Mouse (Mus musculus): ENCODE results near the gene Ak5. TPM values are rescaled to one million over a fixed set of nuclear protein-coding genes. Genes with fewer than 3 reads are reported as not detected.

Gene Ak5
- total and polyA plus RNA-seq, 2 experiments from 2014 or later = 14.6 to 27.2 TPM

DNA sequence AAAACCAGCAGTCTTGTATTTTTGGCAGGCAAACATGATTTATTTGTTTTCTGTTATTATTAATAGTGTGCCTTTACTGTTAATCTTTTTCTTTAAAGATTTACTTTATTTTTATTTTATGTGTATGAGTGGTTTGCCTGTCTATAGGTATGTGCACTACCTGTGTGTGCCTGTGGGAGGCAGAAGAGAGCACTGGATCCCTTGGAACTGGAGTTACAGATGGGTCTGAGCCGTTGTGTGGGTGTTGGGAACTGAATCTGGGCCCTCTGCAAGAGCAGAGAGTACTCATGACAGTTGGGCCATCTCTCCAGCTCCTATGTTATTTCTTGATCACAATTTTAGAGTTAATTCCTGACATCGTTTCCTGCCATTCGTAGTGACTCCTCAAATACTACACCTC lies 111.2 kb downstream of the Ak5 start:
- no peaks in the 10 kb centered on the region for H3K4me1 ChIP-seq (ENCODE audit: insufficient read depth)
- DNase-seq (no peak), ATAC-seq (no peak)
- 85% methylated on average over 3 of the region's 3 CpGs for WGBS
- no peaks in the 10 kb centered on the region for H3K27me3 ChIP-seq (ENCODE audit: insufficient read depth, low read length)
- no peaks in the 10 kb centered on the region for H3K36me3 ChIP-seq (ENCODE audit: insufficient read depth)
- no peaks in the 10 kb centered on the region for H3K9me3 ChIP-seq (ENCODE audit: low read length)
- H3K9ac ChIP-seq = no peak overlapping the region
- H3K27ac ChIP-seq (ENCODE audit: low read depth, low read length) = no peak overlapping the region
- TF ChIP-seq CTCF (IDR thresholded peaks at IDR 0.05; ENCODE audit: low read depth) = peak; percentile 43
- H3K4me3 ChIP-seq (ENCODE audit: low read depth, low read length) = no peak overlapping the region
- no peak overlapping the region for H3K4me2 ChIP-seq (ENCODE audit: low read depth)

DNA sequence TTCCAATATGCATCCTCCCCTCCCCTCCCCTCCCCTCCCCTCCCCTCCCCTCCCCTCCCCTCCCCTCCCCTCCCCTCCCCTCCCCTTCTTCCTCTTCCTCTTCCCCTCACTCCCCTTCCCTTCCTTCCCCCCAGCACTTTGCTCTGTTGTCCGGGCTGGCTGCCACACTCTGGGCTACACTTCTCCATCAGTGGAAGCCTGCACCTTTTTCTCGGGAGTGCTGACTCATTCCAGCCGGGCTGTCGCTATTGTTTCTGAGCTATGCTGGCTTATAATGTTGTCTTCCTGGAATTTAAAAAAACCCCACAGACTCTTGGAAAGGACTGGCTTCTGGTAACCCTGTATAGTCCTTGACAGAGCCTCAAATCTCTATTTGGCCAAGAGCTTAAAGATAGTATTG lies 111.7 kb downstream of the Ak5 start:
- no peaks in the 10 kb centered on the region for H3K4me1 ChIP-seq (ENCODE audit: insufficient read depth)
- H3K9ac ChIP-seq = no peak overlapping the region
- no peaks in the 10 kb centered on the region for H3K36me3 ChIP-seq (ENCODE audit: insufficient read depth)
- DNase-seq (no peak), ATAC-seq (no peak)
- H3K4me2 ChIP-seq (ENCODE audit: low read depth) = no peak overlapping the region
- TF ChIP-seq CTCF (IDR thresholded peaks at IDR 0.05; ENCODE audit: low read depth) = no peak
- H3K9me3 ChIP-seq (ENCODE audit: low read length) = no peaks in the 10 kb centered on the region
- WGBS = 62% methylated on average over 3 of the region's 4 CpGs
- H3K27me3 ChIP-seq (ENCODE audit: insufficient read depth, low read length) = no peaks in the 10 kb centered on the region
- no peak overlapping the region for H3K27ac ChIP-seq (ENCODE audit: low read depth, low read length)
- H3K4me3 ChIP-seq (ENCODE audit: low read depth, low read length) = no peak overlapping the region

DNA sequence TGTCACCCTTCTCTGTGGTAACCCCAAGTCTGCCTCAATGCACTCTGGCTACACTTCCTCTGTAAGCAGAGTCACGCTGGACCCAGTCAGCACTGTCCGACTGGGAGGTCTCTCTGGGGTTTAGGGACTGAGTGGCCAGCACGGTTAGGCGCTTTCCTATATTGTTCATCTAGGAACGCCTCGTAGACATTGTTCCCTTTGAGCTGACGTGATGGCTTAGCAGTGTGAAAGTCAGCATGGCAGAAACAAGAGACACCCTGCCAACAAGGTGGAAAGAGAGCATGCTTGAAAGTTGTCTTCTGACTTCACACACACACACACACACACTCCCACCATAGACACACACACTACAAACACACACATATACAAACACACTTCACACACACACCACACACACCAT lies 112.9 kb downstream of the Ak5 start:
- H3K9me3 ChIP-seq (ENCODE audit: low read length) = no peaks in the 10 kb centered on the region
- H3K4me3 ChIP-seq (ENCODE audit: low read depth, low read length) = no peak overlapping the region
- H3K36me3 ChIP-seq (ENCODE audit: insufficient read depth) = no peaks in the 10 kb centered on the region
- DNase-seq = no peak
- WGBS = 45% methylated on average over 7 of the region's 7 CpGs
- ATAC-seq = no peak
- H3K4me2 ChIP-seq (ENCODE audit: low read depth) = no peak overlapping the region
- no peak overlapping the region for H3K27ac ChIP-seq (ENCODE audit: low read depth, low read length)
- no peaks in the 10 kb centered on the region for H3K4me1 ChIP-seq (ENCODE audit: insufficient read depth)
- H3K27me3 ChIP-seq (ENCODE audit: insufficient read depth, low read length) = no peaks in the 10 kb centered on the region
- no peak overlapping the region for H3K9ac ChIP-seq
- no peak for TF ChIP-seq CTCF (IDR thresholded peaks at IDR 0.05; ENCODE audit: low read depth)

DNA sequence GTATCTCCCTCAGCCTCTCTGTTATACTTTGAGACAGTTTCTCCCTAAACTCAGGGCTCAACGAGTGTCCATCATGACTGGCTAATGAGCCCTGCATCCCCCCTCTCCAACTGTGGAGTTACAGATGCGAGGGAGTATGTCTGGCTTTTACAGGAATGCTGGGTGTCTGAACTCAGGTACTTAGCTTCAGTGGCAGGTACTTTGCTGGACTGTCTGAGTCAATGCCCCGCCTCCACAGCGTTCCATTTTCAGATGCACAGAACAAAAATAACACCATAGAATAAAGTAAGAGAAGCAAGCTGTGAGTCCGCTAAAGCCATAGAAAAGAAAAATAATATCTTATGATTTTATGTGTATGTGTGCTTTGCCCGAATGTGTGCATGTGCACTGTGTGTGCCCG lies 113.8 kb downstream of the Ak5 start:
- no peaks in the 10 kb centered on the region for H3K9me3 ChIP-seq (ENCODE audit: low read length)
- H3K4me2 ChIP-seq (ENCODE audit: low read depth) = no peak overlapping the region
- WGBS = 82% methylated on average over 7 of the region's 7 CpGs
- TF ChIP-seq CTCF (IDR thresholded peaks at IDR 0.05; ENCODE audit: low read depth) = no peak
- ATAC-seq (no peak), DNase-seq (no peak)
- no peak overlapping the region for H3K9ac ChIP-seq
- no peaks in the 10 kb centered on the region for H3K27me3 ChIP-seq (ENCODE audit: insufficient read depth, low read length)
- H3K27ac ChIP-seq (ENCODE audit: low read depth, low read length) = no peak overlapping the region
- H3K36me3 ChIP-seq (ENCODE audit: insufficient read depth) = no peaks in the 10 kb centered on the region
- H3K4me3 ChIP-seq (ENCODE audit: low read depth, low read length) = no peak overlapping the region
- no peaks in the 10 kb centered on the region for H3K4me1 ChIP-seq (ENCODE audit: insufficient read depth)

DNA sequence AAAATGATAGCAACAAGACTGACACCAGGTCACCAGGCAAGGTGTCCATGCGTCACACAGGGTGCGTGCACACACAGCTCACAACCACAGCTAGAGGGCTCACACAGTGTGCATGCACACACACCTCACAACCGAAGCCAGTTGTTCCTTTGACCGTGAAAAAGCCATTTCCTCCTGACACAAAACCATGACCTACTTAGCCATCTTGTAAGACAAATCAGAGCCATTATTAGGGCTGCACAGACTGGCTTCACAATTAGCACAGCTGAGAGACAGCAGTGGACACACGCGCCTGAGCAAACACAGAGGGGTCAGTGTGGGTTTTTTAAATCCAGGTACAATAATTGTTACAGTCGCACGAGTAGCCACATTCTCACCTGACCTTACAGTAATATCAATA lies 115.5 kb downstream of the Ak5 start:
- Histone ChIP-seq H3K4me3 (ENCODE audit: low read depth, low read length) (no peak overlapping the region), H3K27ac (ENCODE audit: low read depth, low read length) (no peak overlapping the region), H3K9ac (no peak overlapping the region), H3K36me3 (ENCODE audit: insufficient read depth) (no peaks in the 10 kb centered on the region), H3K4me2 (ENCODE audit: low read depth) (no peak overlapping the region), H3K27me3 (ENCODE audit: insufficient read depth, low read length) (no peaks in the 10 kb centered on the region), H3K4me1 (ENCODE audit: insufficient read depth) (no peaks in the 10 kb centered on the region), H3K9me3 (ENCODE audit: low read length) (no peaks in the 10 kb centered on the region)
- no peak for DNase-seq
- WGBS = 81% methylated on average over 8 of the region's 8 CpGs
- ATAC-seq = no peak
- TF ChIP-seq CTCF (IDR thresholded peaks at IDR 0.05; ENCODE audit: low read depth) = no peak

DNA sequence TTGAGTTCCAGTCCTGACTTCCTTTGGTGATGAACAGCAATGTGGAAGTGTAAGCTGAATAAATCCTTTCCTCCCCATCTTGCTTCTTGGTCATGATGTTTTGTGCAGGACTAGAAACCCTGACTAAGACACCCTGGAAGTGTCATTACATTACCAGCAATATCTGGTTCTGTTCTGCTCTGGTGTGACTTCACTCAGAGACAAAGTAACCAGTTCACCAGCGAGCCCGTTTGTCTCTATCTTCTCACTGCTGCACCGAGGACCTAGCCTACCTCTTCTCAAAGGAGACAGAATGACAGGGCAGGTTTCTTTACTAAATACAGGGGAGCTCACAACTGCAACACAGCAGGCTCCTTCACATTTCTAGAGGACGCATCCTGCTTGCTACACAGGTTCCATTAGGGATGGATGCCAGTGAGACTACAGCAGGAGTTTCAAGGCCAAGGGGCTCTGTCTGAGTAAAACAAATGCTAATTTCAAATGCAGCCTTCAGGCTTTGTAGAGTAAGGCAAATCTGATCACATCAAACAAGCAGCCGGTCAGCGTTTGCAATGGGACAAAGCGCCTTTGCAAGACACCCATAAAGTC lies 117.5 kb downstream of the Ak5 start:
- 75% methylated on average over 7 of the region's 7 CpGs for WGBS
- ATAC-seq (no peak), DNase-seq (no peak)
- no peaks in the 10 kb centered on the region for H3K36me3 ChIP-seq (ENCODE audit: insufficient read depth)
- no peak overlapping the region for H3K9ac ChIP-seq
- H3K4me1 ChIP-seq (ENCODE audit: insufficient read depth) = no peaks in the 10 kb centered on the region
- H3K4me2 ChIP-seq (ENCODE audit: low read depth) = no peak overlapping the region
- no peak overlapping the region for H3K4me3 ChIP-seq (ENCODE audit: low read depth, low read length)
- H3K9me3 ChIP-seq (ENCODE audit: low read length) = no peaks in the 10 kb centered on the region
- H3K27ac ChIP-seq (ENCODE audit: low read depth, low read length) = no peak overlapping the region
- H3K27me3 ChIP-seq (ENCODE audit: insufficient read depth, low read length) = no peaks in the 10 kb centered on the region
- no peak for TF ChIP-seq CTCF (IDR thresholded peaks at IDR 0.05; ENCODE audit: low read depth)

DNA sequence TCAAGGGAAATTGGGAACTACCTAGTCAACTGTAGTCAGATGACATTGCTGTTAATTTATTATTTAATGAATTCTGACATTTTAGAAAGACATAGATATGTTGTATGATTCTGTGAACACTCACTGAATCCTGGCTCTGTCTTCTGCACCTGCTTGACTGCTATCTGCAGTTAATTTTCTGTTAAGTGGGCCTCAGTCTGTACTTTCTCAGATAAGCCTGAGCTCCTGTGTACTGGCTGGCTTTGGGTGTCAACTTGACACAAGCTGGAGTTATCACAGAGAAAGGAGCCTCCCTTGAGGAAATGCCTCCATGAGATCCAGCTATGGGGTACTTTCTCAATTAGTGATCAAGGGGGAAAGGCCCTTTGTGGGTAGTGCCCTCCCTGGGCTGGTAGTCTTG lies 118.1 kb downstream of the Ak5 start:
- H3K9ac ChIP-seq = no peak overlapping the region
- no peak overlapping the region for H3K4me2 ChIP-seq (ENCODE audit: low read depth)
- H3K9me3 ChIP-seq (ENCODE audit: low read length) = no peaks in the 10 kb centered on the region
- no peaks in the 10 kb centered on the region for H3K27me3 ChIP-seq (ENCODE audit: insufficient read depth, low read length)
- no peak overlapping the region for H3K27ac ChIP-seq (ENCODE audit: low read depth, low read length)
- no peaks in the 10 kb centered on the region for H3K36me3 ChIP-seq (ENCODE audit: insufficient read depth)
- no peak overlapping the region for H3K4me3 ChIP-seq (ENCODE audit: low read depth, low read length)
- H3K4me1 ChIP-seq (ENCODE audit: insufficient read depth) = no peaks in the 10 kb centered on the region
- no peak for DNase-seq
- no peak for TF ChIP-seq CTCF (IDR thresholded peaks at IDR 0.05; ENCODE audit: low read depth)
- ATAC-seq = no peak

DNA sequence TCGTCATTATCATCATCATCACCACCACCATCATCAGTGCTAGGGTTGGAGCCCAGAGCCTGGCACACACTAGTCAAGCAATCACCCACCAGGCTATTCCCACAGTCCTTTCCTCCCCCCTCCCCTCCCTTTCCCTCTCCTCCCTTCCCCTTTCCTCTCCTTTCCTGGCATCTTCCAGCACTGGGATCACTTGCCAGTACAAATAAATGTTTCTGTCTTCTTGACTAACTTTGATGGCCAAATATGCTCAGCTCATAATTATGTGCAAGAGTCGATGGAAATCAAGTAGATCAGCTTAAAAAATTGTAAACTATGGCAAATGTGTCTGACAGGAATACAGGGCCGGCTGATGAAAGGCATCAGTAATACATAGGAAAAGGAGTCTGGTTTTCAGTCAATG lies 123.2 kb downstream of the Ak5 start:
- Histone ChIP-seq H3K27me3 (ENCODE audit: insufficient read depth, low read length) (no peaks in the 10 kb centered on the region), H3K9ac (no peak overlapping the region), H3K36me3 (ENCODE audit: insufficient read depth) (no peaks in the 10 kb centered on the region), H3K4me1 (ENCODE audit: insufficient read depth) (no peaks in the 10 kb centered on the region), H3K27ac (ENCODE audit: low read depth, low read length) (no peak overlapping the region), H3K4me3 (ENCODE audit: low read depth, low read length) (no peak overlapping the region), H3K9me3 (ENCODE audit: low read length) (no peaks in the 10 kb centered on the region), H3K4me2 (ENCODE audit: low read depth) (no peak overlapping the region)
- DNase-seq (no peak), ATAC-seq (no peak)
- 79% methylated on average over 3 of the region's 3 CpGs for WGBS
- no peak for TF ChIP-seq CTCF (IDR thresholded peaks at IDR 0.05; ENCODE audit: low read depth)

Data from forebrain, postnatal 0 days (tissue).